Mouse (Mus musculus) intestine, postnatal 0 days (tissue): ENCODE measurements at regions not wholly inside any gene's neighbourhood (a gene's known extent, or its start where the extent isn't known, plus 50 kb on each side); places are given as distances from the start of the nearest gene placed in this dataset.

Source experiments
- ATAC-seq: fragments of 200-750 bp; cut with Nextera tagmentation; 2 replicates; pipeline ENCODE4 v1.8.0; 2017; ENCODE audit warnings: mild to moderate bottlenecking, moderate TSS enrichment, moderate library complexity
- H3K27ac ChIP-seq: fragments of 300-500 bp; sonication (generic); 2 replicates; pipeline ENCODE4 v1.5.1; 2014; ENCODE audit warnings: mild to moderate bottlenecking, low read depth, low read length, moderate library complexity
- H3K27me3 ChIP-seq: fragments of 300-500 bp; sonication (generic); replicated peaks from 2 replicates; pipeline ENCODE4 v1.6.1; 2014; ENCODE audit warnings: low read length, mixed read lengths; ENCODE audit not compliant: control insufficient read depth, insufficient read depth
- H3K36me3 ChIP-seq: fragments of 300-500 bp; sonication (generic); 2 replicates; pipeline ENCODE4 v1.6.1; 2014; ENCODE audit warnings: mild to moderate bottlenecking, moderate library complexity; ENCODE audit not compliant: control insufficient read depth, insufficient read depth
- H3K4me1 ChIP-seq: fragments of 300-500 bp; sonication (generic); replicated peaks from 2 replicates; pipeline ENCODE4 v1.6.1; 2014; ENCODE audit warnings: antibody characterized with exemption, low read length, mixed read lengths; ENCODE audit not compliant: control insufficient read depth, insufficient read depth
- H3K4me2 ChIP-seq: fragments of 300-500 bp; sonication (generic); replicated peaks from 2 replicates; pipeline ENCODE4 v1.6.1; 2014; ENCODE audit warnings: low read depth, mild to moderate bottlenecking, moderate library complexity
- H3K4me3 ChIP-seq: fragments of 300-500 bp; sonication (generic); 2 replicates; pipeline ENCODE4 v1.5.1; 2014; ENCODE audit warnings: low read depth, low read length
- H3K9ac ChIP-seq: fragments of 300-500 bp; sonication (generic); 2 replicates; pipeline ENCODE4 v1.6.1; 2014; ENCODE audit warnings: mild to moderate bottlenecking, low read depth, low read length
- H3K9me3 ChIP-seq: fragments of 300-500 bp; sonication (generic); 2 replicates; pipeline ENCODE4 v1.6.1; 2016; ENCODE audit warnings: mixed run types; ENCODE audit not compliant: control insufficient read depth
- CTCF ChIP-seq: sonication (generic); IDR thresholded peaks from 2 replicates; pipeline ENCODE4 v1.5.1; 2016; ENCODE audit warnings: low read depth, mild to moderate bottlenecking, control low read depth, antibody characterized with exemption, moderate library complexity
- WGBS: fragments of 180-500 bp; shearing (Covaris S2); extraction: QIAGEN DNeasy Blood & Tissue Kit; methylation state at CpG from one replicate; pipeline ENCODE4 v1.1.7; 2014; 5-methylcytosine and 5-hydroxymethylcytosine counted together

DNA sequence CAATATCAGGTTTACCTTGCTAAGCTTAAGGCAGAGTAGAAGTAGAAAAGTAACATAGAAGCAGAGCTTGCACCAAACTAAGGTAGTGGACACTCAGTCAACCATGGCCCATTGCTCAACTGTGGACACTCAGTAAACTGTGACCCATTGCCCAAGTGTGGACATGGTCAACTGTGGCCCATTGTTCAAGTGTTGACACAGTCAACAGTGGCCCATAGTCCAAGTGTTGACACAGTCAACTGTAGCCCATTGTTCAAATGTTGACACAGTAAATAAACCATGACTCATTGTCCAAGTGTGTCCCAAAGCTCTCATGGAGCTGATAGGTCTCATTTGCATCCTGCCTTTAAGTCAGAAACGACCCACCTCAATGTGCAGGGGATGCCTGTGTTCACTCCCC is 232.1 kb downstream of the Cdh26 start:
- Histone ChIP-seq H3K27ac (no peak overlapping the region), H3K36me3 (no peaks in the 10 kb centered on the region), H3K4me3 (no peak overlapping the region), H3K27me3 (no peaks in the 10 kb centered on the region), H3K9ac (no peak overlapping the region), H3K4me2 (no peak overlapping the region), H3K9me3 (no peaks in the 10 kb centered on the region), H3K4me1 (peaks cover 3% of the 10 kb centered on the region; the same call in 1 of the 2 replicates)
- TF ChIP-seq CTCF, result no peak
- peak; percentile 45; the same call in 1 of the 2 replicates for ATAC-seq
- 29% methylated on average over 1 of the region's 1 CpGs for WGBS

DNA sequence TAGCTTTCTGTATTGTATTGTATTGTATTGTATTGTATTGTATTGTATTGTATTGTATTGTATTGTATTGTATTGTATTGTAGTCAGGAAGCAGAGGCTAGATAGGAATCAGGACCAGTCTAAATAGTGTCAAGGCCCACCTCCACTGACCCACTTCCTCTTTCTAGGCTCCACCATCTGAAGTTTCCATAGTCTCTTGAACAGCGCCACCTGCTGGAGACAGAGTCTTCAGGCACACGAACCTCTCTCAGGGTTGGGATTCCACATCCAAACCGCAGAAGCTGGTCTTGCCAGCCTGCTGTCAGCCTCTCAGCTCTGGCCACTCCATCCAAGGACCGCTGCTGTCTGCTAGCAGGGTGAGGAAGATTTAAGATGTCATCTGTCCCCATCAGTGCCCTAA is 234.6 kb downstream of the Cdh26 start:
- no peaks in the 10 kb centered on the region for H3K36me3 ChIP-seq
- H3K4me3 ChIP-seq, result no peak overlapping the region
- no peak overlapping the region for H3K9ac ChIP-seq
- no peaks in the 10 kb centered on the region; the same call in 1 of the 2 replicates for H3K4me1 ChIP-seq
- 8% methylated on average over 4 of the region's 4 CpGs for WGBS
- no peak overlapping the region for H3K4me2 ChIP-seq
- no peak overlapping the region for H3K27ac ChIP-seq
- TF ChIP-seq CTCF, result peak; percentile 88
- no peaks in the 10 kb centered on the region for H3K9me3 ChIP-seq
- no peaks in the 10 kb centered on the region for H3K27me3 ChIP-seq
- ATAC-seq, result no peak; the same call in 1 of the 2 replicates

DNA sequence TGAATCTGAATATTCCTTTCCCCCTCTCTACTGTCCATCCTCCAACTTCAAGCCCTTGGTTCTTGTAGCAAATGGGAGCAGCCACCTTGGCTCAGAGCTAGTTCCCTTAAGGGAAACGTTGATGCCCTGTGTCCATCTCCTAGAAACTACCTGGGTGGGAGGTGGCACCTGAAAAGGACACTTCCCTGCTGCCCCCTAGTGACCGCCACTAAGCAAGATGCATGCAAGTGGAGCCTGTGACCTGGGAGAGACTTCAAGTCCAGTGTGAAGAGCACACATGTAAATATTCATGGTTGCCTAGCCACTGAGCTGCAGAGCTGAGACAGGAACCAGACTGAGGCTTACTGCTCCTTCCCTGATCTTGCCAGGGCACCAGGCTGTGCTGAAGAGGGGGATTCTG is 238.1 kb downstream of the Cdh26 start:
- ATAC-seq, result no peak
- Histone ChIP-seq H3K9me3 (no peaks in the 10 kb centered on the region), H3K27ac (no peak overlapping the region), H3K4me3 (no peak overlapping the region), H3K4me1 (no peaks in the 10 kb centered on the region), H3K9ac (no peak overlapping the region), H3K4me2 (no peak overlapping the region), H3K36me3 (no peaks in the 10 kb centered on the region), H3K27me3 (no peaks in the 10 kb centered on the region)
- 10% methylated on average over 2 of the region's 2 CpGs for WGBS
- TF ChIP-seq CTCF, result peak; percentile 79

DNA sequence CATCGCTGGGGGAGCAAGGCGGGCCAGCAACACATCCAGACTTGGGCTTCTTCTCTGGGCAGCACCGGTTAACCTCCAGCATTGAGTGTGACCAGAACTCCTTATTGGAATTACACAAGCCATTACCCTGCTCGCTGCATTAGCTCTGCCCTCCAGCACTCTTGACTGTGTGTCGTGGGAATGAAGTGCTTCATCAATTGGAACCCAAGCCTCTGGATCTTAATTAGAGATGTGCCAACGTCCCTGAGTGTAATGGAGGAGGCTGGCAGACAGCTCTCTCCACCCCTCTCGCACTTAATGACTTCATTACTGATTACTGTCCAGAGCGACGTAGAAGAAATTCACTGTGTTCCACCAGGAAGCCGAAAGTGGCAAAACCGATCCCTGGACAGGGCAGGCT is 240.6 kb downstream of the Cdh26 start:
- no peaks in the 10 kb centered on the region for H3K4me1 ChIP-seq
- 79% methylated on average over 11 of the region's 11 CpGs for WGBS
- H3K4me2 ChIP-seq, result no peak overlapping the region
- no peaks in the 10 kb centered on the region for H3K36me3 ChIP-seq
- no peak overlapping the region for H3K27ac ChIP-seq
- no peaks in the 10 kb centered on the region for H3K9me3 ChIP-seq
- no peak for ATAC-seq
- TF ChIP-seq CTCF, result no peak
- no peak overlapping the region for H3K9ac ChIP-seq
- no peak overlapping the region for H3K4me3 ChIP-seq
- H3K27me3 ChIP-seq, result no peaks in the 10 kb centered on the region

DNA sequence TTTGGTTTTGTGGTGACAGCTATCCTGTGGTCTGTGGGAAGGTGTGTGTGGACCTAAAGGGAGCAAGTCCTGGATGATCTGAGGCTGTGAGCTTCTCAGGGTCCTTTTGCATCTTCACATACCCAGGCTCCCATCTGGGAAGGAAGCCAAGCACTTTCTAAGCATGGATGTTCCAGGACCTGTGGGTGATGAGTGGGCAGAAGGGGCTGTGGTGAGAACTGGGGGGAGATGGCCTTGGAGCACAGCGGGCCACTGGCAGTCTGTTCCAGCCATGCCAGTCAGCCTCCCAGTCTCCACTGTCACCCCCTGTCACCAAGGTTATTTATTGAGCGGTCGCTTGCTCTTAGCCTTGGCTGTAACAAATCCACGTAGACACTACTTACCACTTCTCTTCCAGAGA is 243.3 kb downstream of the Cdh26 start:
- WGBS, result 69% methylated on average over 4 of the region's 4 CpGs
- H3K27me3 ChIP-seq, result no peaks in the 10 kb centered on the region
- no peak for ATAC-seq
- no peaks in the 10 kb centered on the region for H3K9me3 ChIP-seq
- no peaks in the 10 kb centered on the region for H3K36me3 ChIP-seq
- TF ChIP-seq CTCF, result no peak
- no peaks in the 10 kb centered on the region for H3K4me1 ChIP-seq
- H3K27ac ChIP-seq, result no peak overlapping the region
- no peak overlapping the region for H3K9ac ChIP-seq
- no peak overlapping the region for H3K4me2 ChIP-seq
- no peak overlapping the region for H3K4me3 ChIP-seq

DNA sequence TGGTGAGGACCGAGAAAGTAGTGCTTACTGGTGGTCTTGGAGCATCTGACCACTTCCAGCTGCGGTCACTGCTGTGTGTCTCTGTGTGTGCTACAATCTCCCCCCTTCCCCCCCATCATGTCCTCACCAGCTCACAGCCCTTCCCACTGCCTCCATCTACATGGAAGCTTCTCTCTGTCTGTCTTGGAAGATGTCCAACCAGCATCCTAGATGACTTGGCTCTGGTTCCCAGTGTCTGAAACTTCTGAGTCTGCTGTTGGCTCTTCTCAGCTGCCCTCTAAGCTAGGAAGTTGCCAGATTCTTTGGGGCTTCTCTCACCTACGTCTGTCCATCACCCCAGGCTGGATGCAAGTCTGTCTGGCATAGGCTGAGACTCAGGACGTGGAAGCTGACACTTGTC is 244.3 kb downstream of the Cdh26 start:
- TF ChIP-seq CTCF, result no peak
- no peak for ATAC-seq
- no peak overlapping the region for H3K9ac ChIP-seq
- WGBS, result 72% methylated on average over 4 of the region's 4 CpGs
- H3K27me3 ChIP-seq, result no peaks in the 10 kb centered on the region
- H3K4me1 ChIP-seq, result no peaks in the 10 kb centered on the region
- H3K27ac ChIP-seq, result no peak overlapping the region
- no peaks in the 10 kb centered on the region for H3K9me3 ChIP-seq
- H3K36me3 ChIP-seq, result no peaks in the 10 kb centered on the region
- no peak overlapping the region for H3K4me3 ChIP-seq
- no peak overlapping the region for H3K4me2 ChIP-seq

DNA sequence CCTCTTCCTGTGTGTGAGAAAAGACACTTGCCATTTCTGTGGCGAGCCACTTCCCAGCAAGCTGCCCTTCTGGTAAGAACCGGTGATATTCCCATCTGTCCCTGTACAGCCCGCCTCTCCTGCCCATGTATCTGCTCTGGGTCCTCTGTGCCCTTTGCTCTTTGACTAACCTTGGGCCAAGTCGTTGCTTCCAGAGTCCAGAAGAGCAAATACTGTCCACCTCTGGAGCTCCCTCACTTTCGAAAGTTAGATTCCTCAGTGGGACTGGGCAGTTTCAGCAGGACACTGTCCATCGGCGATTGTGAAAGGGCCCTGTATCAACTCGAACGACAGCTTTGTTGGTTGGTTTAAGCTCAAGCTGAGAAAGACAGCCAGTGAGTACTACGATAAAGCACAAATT is 246.6 kb downstream of the Cdh26 start:
- H3K27me3 ChIP-seq, result no peaks in the 10 kb centered on the region
- no peak for TF ChIP-seq CTCF
- no peak overlapping the region for H3K9ac ChIP-seq
- no peak for ATAC-seq
- no peaks in the 10 kb centered on the region for H3K36me3 ChIP-seq
- H3K4me2 ChIP-seq, result no peak overlapping the region
- no peaks in the 10 kb centered on the region for H3K4me1 ChIP-seq
- no peak overlapping the region for H3K27ac ChIP-seq
- no peaks in the 10 kb centered on the region for H3K9me3 ChIP-seq
- H3K4me3 ChIP-seq, result no peak overlapping the region
- WGBS, result 79% methylated on average over 10 of the region's 10 CpGs
